Mouse (Mus musculus) liver, postnatal 0 days (tissue): ENCODE results near the gene Adamts9. TPM values are rescaled to one million over a fixed set of nuclear protein-coding genes. Genes with fewer than 3 reads are reported as not detected.

Experiments used
- ATAC-seq: fragments of 200-750 bp; cut with Nextera tagmentation; 2 replicates; pipeline ENCODE4 v1.8.0; 2017; ENCODE audit warnings: mild to moderate bottlenecking, moderate library complexity
- DNase-seq: peaks from one replicate; pipeline ENCODE4 v3.0.0-alpha.2; 2016
- H3K27ac ChIP-seq: fragments of 300-500 bp; sonication (generic); 2 replicates; pipeline ENCODE4 v1.5.1; 2014; ENCODE audit warnings: antibody characterized with exemption, moderate library complexity, mild to moderate bottlenecking, low read depth
- H3K27me3 ChIP-seq: fragments of 300-500 bp; sonication (generic); 2 replicates; pipeline ENCODE4 v1.6.1; 2014; ENCODE audit warnings: low read length, control low read depth, mixed read lengths; ENCODE audit not compliant: insufficient read depth
- H3K36me3 ChIP-seq: fragments of 300-500 bp; sonication (generic); replicated peaks from 2 replicates; pipeline ENCODE4 v1.6.1; 2014; ENCODE audit warnings: mild to moderate bottlenecking, control low read depth, low read length, moderate library complexity, mixed read lengths; ENCODE audit not compliant: insufficient read depth
- H3K4me1 ChIP-seq: fragments of 300-500 bp; sonication (generic); 2 replicates; pipeline ENCODE4 v1.6.1; 2014; ENCODE audit warnings: antibody characterized with exemption, mild to moderate bottlenecking, control low read depth; ENCODE audit not compliant: insufficient read depth
- H3K4me2 ChIP-seq: fragments of 300-500 bp; sonication (generic); 2 replicates; pipeline ENCODE4 v1.6.1; 2014; ENCODE audit warnings: low read depth, mild to moderate bottlenecking, low read length, moderate library complexity, mixed read lengths
- H3K4me3 ChIP-seq: fragments of 300-500 bp; sonication (generic); 2 replicates; pipeline ENCODE4 v1.5.1; 2014; ENCODE audit warnings: low read depth, low read length
- H3K9ac ChIP-seq: fragments of 300-500 bp; sonication (generic); replicated peaks from 2 replicates; pipeline ENCODE4 v1.6.1; 2014; ENCODE audit warnings: mild to moderate bottlenecking, moderate library complexity
- H3K9me3 ChIP-seq: fragments of 300-500 bp; sonication (generic); 2 replicates; pipeline ENCODE4 v1.6.1; 2016; ENCODE audit warnings: mild to moderate bottlenecking, control low read depth, low read length, mixed read lengths
- CTCF ChIP-seq: sonication (generic); IDR thresholded peaks from 2 replicates; pipeline ENCODE4 v1.5.1; 2016; ENCODE audit warnings: antibody characterized with exemption, low read depth
- EP300 ChIP-seq: IDR thresholded peaks from 2 replicates; pipeline ENCODE4 v1.6.1; 2016; ENCODE audit warnings: antibody characterized with exemption, low read depth, mild to moderate bottlenecking
- WGBS: fragments of 180-500 bp; shearing (Covaris S2); extraction: QIAGEN DNeasy Blood & Tissue Kit; methylation state at CpG from one replicate; pipeline ENCODE4 v1.1.7; 2014; ENCODE audit not compliant: insufficient replicate concordance; 5-methylcytosine and 5-hydroxymethylcytosine counted together
- polyA plus RNA-seq: library from polyadenylated mRNA; unstranded; fragments of >200 nt; fragmentation: Nextera tagmentation; extraction: Ambion mirVana; gene quantifications from 2 replicates; pipeline ENCODE4 v1.2.1, GENCODE M21; 2015

The Adamts9 gene
- polyA plus RNA-seq, 1 experiment from 2014 or later: 0.96 TPM

DNA sequence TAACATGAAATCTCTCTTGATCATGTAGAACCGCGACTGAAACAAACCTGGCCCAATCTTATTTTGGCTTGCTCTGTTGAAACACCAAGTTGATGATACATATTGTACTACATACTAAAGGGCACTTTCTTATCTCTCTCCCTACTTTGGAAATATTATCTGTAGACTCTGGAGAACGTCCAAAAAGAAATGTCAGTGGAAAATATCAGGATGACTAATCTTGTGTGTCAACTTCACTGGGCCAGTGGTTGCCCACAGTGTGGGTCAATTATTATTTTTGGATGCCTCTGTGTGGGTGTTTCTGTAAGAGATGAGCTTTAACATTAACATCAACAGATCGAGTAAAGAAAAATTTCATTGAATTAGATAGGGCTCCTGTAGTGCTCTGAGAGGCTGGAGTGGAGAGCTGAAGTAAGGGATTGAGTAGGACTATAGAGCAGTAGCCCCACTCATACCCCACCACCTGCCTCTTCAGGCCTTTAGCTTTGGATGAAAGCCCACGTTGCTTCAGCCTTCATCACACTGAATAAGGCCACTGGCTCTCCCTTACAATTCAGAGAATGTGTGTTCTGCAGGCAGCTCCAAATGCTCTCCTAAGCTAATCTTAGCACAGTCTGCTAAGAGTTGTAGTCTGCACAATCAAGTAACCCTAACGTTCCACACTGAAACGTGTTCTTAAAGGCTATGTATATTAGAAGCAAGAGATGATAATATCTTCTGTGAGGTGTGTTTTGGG is 38.3 kb upstream of the Adamts9 start:
- no peak overlapping the region for H3K9ac ChIP-seq
- H3K27ac ChIP-seq: no peak overlapping the region
- H3K4me3 ChIP-seq: no peak overlapping the region
- no peaks in the 10 kb centered on the region for H3K4me1 ChIP-seq
- WGBS: 78% methylated on average over 7 of the region's 7 CpGs
- H3K9me3 ChIP-seq: no peaks in the 10 kb centered on the region
- H3K27me3 ChIP-seq: no peaks in the 10 kb centered on the region
- H3K36me3 ChIP-seq: no peaks in the 10 kb centered on the region
- no peak overlapping the region for H3K4me2 ChIP-seq
- DNase-seq (no peak), ATAC-seq (no peak)
- TF ChIP-seq CTCF: no peak
- no peak for TF ChIP-seq EP300

DNA sequence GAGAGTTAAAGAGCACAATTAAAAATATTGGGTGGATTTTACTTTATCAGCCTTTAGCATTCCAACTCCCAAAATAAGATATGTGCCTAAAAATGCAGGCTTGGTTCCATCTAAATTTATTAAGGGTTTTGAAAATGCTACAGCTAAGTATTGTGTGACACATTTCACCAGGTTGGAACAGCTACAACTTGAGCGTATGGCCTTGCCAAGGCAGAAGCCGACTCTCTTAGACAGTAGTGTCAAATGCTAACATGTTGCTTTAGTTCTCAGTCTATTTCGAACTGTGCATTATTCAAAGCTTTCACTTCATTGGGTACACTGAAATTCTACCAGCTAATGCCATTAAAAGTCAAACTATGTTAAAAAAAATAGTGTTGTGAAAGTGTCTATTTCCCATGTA is 30.0 kb upstream of the Adamts9 start:
- 81% methylated on average over 3 of the region's 3 CpGs for WGBS
- no peaks in the 10 kb centered on the region for H3K36me3 ChIP-seq
- no peaks in the 10 kb centered on the region for H3K27me3 ChIP-seq
- ATAC-seq: no peak
- H3K4me3 ChIP-seq: no peak overlapping the region
- H3K4me1 ChIP-seq: no peaks in the 10 kb centered on the region
- no peak overlapping the region for H3K4me2 ChIP-seq
- no peak overlapping the region for H3K9ac ChIP-seq
- no peak for DNase-seq
- no peaks in the 10 kb centered on the region for H3K9me3 ChIP-seq
- H3K27ac ChIP-seq: no peak overlapping the region
- TF ChIP-seq EP300: no peak
- no peak for TF ChIP-seq CTCF

DNA sequence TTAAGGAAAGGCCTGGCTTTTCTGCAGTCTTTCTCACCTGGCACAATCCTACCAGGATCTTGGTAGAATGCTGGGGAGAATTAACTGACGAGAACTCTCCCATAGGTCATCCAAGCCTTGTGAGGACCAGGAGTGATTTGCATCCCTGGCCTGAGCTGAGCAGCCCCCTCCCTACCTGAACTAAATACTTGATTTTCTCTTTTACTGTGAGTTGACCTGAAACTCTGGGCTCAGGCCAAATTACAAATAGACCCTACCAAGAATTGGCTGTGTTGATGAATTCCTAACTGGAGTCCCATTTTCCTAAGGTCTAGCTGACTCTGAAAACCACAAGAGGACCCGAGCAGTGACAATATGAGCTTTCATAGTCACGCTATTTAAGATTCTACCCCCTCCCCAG is 25.4 kb upstream of the Adamts9 start:
- WGBS: 74% methylated on average over 3 of the region's 3 CpGs
- no peak for ATAC-seq
- H3K9ac ChIP-seq: no peak overlapping the region
- H3K27me3 ChIP-seq: no peaks in the 10 kb centered on the region
- TF ChIP-seq EP300: no peak
- no peak for TF ChIP-seq CTCF
- no peak overlapping the region for H3K4me3 ChIP-seq
- H3K9me3 ChIP-seq: no peaks in the 10 kb centered on the region
- no peaks in the 10 kb centered on the region for H3K36me3 ChIP-seq
- DNase-seq: no peak
- H3K4me2 ChIP-seq: no peak overlapping the region
- no peak overlapping the region for H3K27ac ChIP-seq
- H3K4me1 ChIP-seq: no peaks in the 10 kb centered on the region

DNA sequence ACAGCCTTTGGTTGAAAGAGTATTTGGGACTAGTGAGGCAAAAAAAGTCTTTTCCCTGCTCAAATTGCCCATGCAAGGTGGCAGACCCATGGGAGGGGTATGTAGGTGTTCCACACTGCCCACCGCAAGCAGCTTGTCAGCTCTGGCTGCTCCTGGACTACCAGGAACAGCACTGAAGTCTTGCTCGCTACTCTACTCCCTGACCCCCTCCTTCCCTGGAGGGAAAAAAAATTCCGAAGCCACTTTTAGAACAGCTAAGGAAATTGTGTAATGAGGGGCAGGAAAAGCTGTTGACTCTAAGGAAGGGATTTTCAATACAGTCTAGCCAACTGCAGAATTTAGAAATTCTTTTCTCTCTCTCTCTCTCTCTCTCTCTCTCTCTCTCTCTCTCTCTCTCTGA is 24.9 kb upstream of the Adamts9 start:
- ATAC-seq: no peak
- no peak overlapping the region for H3K4me2 ChIP-seq
- no peaks in the 10 kb centered on the region for H3K36me3 ChIP-seq
- no peak for TF ChIP-seq EP300
- TF ChIP-seq CTCF: no peak
- no peaks in the 10 kb centered on the region for H3K27me3 ChIP-seq
- DNase-seq: no peak
- H3K4me3 ChIP-seq: no peak overlapping the region
- no peak overlapping the region for H3K27ac ChIP-seq
- WGBS: 48% methylated on average over 3 of the region's 3 CpGs
- H3K9me3 ChIP-seq: no peaks in the 10 kb centered on the region
- no peak overlapping the region for H3K9ac ChIP-seq
- no peaks in the 10 kb centered on the region for H3K4me1 ChIP-seq

DNA sequence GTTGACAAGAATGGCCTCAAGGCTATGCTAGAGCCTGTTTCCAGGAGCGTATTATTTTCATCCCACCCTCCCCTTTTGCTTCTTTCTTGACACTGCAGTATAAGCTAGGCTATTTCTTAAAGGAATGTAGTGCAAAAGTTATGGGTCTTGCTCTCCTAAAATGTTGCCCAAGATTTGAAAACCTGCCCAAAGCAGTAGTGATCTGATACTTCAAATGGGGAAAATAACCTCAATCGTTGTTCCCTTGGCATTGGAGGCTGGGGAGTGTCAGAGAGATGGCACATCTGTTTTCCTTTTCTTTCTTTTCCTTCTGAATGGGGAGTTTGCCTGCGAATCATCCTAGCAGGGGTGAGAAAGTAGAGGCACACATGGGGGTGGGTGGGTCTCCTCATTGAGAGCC is 19.7 kb upstream of the Adamts9 start:
- no peak for DNase-seq
- H3K4me3 ChIP-seq: no peak overlapping the region
- no peak overlapping the region for H3K27ac ChIP-seq
- no peak for ATAC-seq
- TF ChIP-seq EP300 (no peak), CTCF (no peak)
- H3K4me1 ChIP-seq: no peaks in the 10 kb centered on the region
- no peaks in the 10 kb centered on the region for H3K9me3 ChIP-seq
- no peak overlapping the region for H3K4me2 ChIP-seq
- H3K9ac ChIP-seq: no peak overlapping the region
- WGBS: 67% methylated on average over 3 of the region's 3 CpGs
- H3K36me3 ChIP-seq: no peaks in the 10 kb centered on the region
- no peaks in the 10 kb centered on the region for H3K27me3 ChIP-seq

DNA sequence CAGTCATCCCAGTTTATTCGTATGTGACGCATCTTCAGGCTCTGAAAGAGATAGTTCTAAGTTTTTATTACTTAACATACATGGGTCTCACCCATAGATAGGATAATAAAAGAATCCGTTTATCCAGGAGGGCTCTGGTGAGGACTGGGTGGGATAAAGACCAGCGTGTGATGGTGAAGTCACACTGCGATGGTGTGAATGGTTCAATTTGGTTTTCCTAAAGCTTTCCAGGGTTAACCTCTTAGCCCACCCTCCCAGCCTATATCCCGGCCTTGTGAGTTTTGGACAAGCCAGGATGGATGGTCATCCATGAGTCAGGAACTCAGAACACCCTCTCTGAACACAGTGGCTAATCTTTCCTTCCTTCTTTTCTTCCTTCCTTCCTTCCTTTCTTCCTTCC is 17.7 kb upstream of the Adamts9 start:
- no peak for TF ChIP-seq EP300
- no peak for TF ChIP-seq CTCF
- no peak overlapping the region for H3K27ac ChIP-seq
- H3K36me3 ChIP-seq: no peaks in the 10 kb centered on the region
- no peak overlapping the region for H3K9ac ChIP-seq
- H3K4me3 ChIP-seq: no peak overlapping the region
- no peaks in the 10 kb centered on the region for H3K4me1 ChIP-seq
- ATAC-seq: no peak
- WGBS: 82% methylated on average over 6 of the region's 6 CpGs
- no peak overlapping the region for H3K4me2 ChIP-seq
- no peaks in the 10 kb centered on the region for H3K27me3 ChIP-seq
- DNase-seq: no peak
- H3K9me3 ChIP-seq: no peaks in the 10 kb centered on the region

DNA sequence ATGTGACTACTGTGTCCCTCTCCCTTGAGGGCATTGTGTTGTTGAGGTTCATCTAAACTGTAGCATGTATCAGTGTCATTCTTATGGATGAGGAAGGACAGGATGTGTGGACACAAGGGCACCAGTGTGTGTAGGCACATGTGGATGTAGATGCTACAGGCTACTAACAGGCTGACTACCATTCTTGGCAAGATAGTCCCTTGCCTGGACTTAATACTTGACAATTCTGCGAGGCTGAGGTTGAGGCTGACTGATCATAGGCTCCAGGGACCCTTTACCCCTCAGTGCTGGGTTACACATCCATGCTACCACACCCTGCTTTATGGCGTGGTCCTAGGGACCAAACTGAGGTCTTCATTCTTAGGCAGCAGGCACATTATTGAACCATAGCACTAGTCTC is 16.1 kb upstream of the Adamts9 start:
- Histone ChIP-seq H3K27me3 (no peaks in the 10 kb centered on the region), H3K27ac (no peak overlapping the region), H3K36me3 (no peaks in the 10 kb centered on the region), H3K9me3 (no peaks in the 10 kb centered on the region), H3K4me3 (no peak overlapping the region), H3K4me2 (no peak overlapping the region), H3K4me1 (no peaks in the 10 kb centered on the region), H3K9ac (no peak overlapping the region)
- no peak for ATAC-seq
- 65% methylated on average over 2 of the region's 2 CpGs for WGBS
- no peak for TF ChIP-seq EP300
- no peak for TF ChIP-seq CTCF
- DNase-seq: no peak
